Mouse (Mus musculus) spleen, adult 2 months (tissue): ENCODE results near the gene Peg3. TPM values are rescaled to one million over a fixed set of nuclear protein-coding genes. Genes with fewer than 3 reads are reported as not detected.
"Not testable (repeated sequence)": the region's sequence is repeated elsewhere in the genome, so short reads cannot be mapped to it uniquely, and the experiment has no call there.

ENCODE experiments used
- DNase-seq, 2 experiments: peaks; one replicate each; pipeline versions ENCODE4 v3.0.0 to v3.0.0-alpha.2; 2012 to 2021; ENCODE audit warnings: low spot score in 2 of 2, low read depth in 1 of 2
- H3K27ac ChIP-seq: fragments of 200-500 bp; 2 replicates; pipeline ENCODE4 v1.5.1; 2012; ENCODE audit warnings: low read length, inconsistent platforms; ENCODE audit not compliant: insufficient read depth
- H3K27me3 ChIP-seq: fragments of 200-500 bp; 2 replicates; pipeline ENCODE4 v1.6.1; 2012; ENCODE audit warnings: mild to moderate bottlenecking, moderate library complexity, low read length, inconsistent platforms; ENCODE audit not compliant: control insufficient read depth, insufficient read depth
- H3K36me3 ChIP-seq: fragments of 200-500 bp; 2 replicates; pipeline ENCODE4 v1.6.1; 2012; ENCODE audit warnings: mild to moderate bottlenecking, low read length, inconsistent platforms; ENCODE audit not compliant: control insufficient read depth, insufficient read depth
- H3K4me1 ChIP-seq: fragments of 200-500 bp; 2 replicates; pipeline ENCODE4 v1.6.1; 2011; ENCODE audit warnings: inconsistent platforms; ENCODE audit not compliant: control insufficient read depth, insufficient read depth, insufficient read length
- H3K4me3 ChIP-seq: fragments of 200-500 bp; 2 replicates; pipeline ENCODE4 v1.5.1; 2011; ENCODE audit warnings: mild to moderate bottlenecking, inconsistent platforms; ENCODE audit not compliant: insufficient read depth, insufficient read length; ENCODE audit errors: extremely low read depth
- CTCF ChIP-seq: fragments of 200-500 bp; IDR thresholded peaks from 2 replicates; pipeline ENCODE4 v1.5.1; 2011; ENCODE audit warnings: mild to moderate bottlenecking, inconsistent platforms; ENCODE audit not compliant: insufficient read depth, insufficient read length, insufficient replicate concordance; ENCODE audit errors: extremely low read depth
- POLR2A ChIP-seq: fragments of 200-500 bp; IDR thresholded peaks from 2 replicates; pipeline ENCODE4 v1.6.1; 2011; ENCODE audit warnings: low read depth, low read length, inconsistent platforms
- WGBS: fragments of 180-500 bp; shearing (Covaris S2); methylation state at CpG from one replicate; pipeline ENCODE4 v1.1.7; 2018; 5-methylcytosine and 5-hydroxymethylcytosine counted together
- polyA plus RNA-seq: library from polyadenylated mRNA; depleted of rRNA; stranded (reverse); fragments of >200 nt; gene quantifications from 2 replicates; pipeline ENCODE4 v1.2.3, GENCODE M21; 2012; rRNA removed

The Peg3 gene
- 0.58 and 0.64 TPM in 2 replicates for polyA plus RNA-seq

- H3K27ac ChIP-seq = no peak within 1 kb of the TSS
- 51% methylated on average over 24 of the region's 24 CpGs for WGBS
Measured at GRCm38 (mm10) chr7:6730241-6730640, at the start of gene Peg3, which contains the start of gene Usp29. Peg3 (minus strand) TSS chr7:6730431. Usp29 (plus strand) TSS chr7:6730578.

GRCm38 (mm10) chr7:6779172-6779571 lies 48.9 kb upstream of the Peg3 start:
- Histone ChIP-seq H3K36me3 (no peaks in the 10 kb centered on the region), H3K27ac (no peak overlapping the region), H3K4me3 (no peak overlapping the region), H3K4me1 (no peaks in the 10 kb centered on the region), H3K27me3 (no peaks in the 10 kb centered on the region)
- no peak for TF ChIP-seq POLR2A
- TF ChIP-seq CTCF = no peak
- DNase-seq = no peak
- 64% methylated on average over 5 of the region's 5 CpGs for WGBS

More at GRCm38 (mm10) chr7:6730241-6730640, at the start of gene Peg3, which contains the start of gene Usp29:
- no peaks in the 10 kb centered on the region for H3K27me3 ChIP-seq
- peak within 1 kb of the TSS; percentile 2; the same call in 1 of the 2 replicates for H3K4me3 ChIP-seq
- no peak for DNase-seq
- H3K36me3 ChIP-seq = no peaks in the 10 kb centered on the region
- no peaks in the 10 kb centered on the region for H3K4me1 ChIP-seq
- TF ChIP-seq CTCF (no peak), POLR2A (no peak)

DNA sequence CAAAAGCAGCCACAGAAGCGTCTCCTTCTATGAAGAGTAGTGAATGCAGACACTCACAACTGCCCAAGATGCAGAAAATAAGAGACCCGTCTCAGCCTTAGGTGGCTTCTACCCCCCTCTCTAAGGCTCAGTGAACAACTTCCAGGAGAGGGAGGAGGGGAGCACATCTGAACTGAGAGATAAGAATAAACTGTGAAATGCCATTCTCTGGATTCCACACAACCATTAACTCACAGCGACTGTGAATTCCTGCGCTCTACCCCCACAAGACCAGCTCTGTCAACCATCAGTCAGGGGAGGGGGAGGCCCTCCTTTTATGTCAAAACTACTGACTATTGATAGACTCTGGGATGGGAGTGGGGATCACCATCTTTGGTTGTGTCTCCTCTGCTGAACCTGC lies 47.5 kb upstream of the Peg3 start:
- Histone ChIP-seq H3K36me3 (no peaks in the 10 kb centered on the region), H3K27me3 (no peaks in the 10 kb centered on the region), H3K27ac (no peak overlapping the region), H3K4me1 (no peaks in the 10 kb centered on the region), H3K4me3 (no peak overlapping the region)
- TF ChIP-seq CTCF (no peak), POLR2A (no peak)
- 55% methylated on average over 4 of the region's 4 CpGs for WGBS
- no peak for DNase-seq

DNA sequence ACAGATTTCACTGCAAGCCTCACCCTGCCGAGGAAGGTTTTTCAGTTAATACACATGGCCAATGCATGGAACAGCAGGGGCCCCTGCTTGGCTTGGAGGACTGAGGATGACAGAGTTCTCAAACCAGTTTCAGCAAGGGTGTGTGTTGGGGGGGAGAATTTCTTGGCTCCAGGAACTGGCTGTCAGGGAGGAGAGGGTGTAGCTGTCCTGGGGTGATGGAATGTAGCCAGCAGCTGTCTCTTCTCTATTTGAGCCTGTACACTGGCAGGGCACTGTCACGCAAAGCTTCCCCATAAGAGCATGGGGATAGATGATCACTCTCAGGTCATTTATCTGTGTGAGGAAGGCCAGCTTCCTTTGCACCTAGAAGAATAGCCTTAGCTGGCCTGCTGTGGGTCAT lies 46.9 kb upstream of the Peg3 start:
- no peak for TF ChIP-seq CTCF
- no peak for TF ChIP-seq POLR2A
- Histone ChIP-seq H3K4me3 (no peak overlapping the region), H3K27ac (no peak overlapping the region), H3K36me3 (no peaks in the 10 kb centered on the region), H3K4me1 (no peaks in the 10 kb centered on the region), H3K27me3 (no peaks in the 10 kb centered on the region)
- 82% methylated on average over 2 of the region's 2 CpGs for WGBS
- no peak for DNase-seq

- H3K27ac ChIP-seq = no peak overlapping the region
- no peaks in the 10 kb centered on the region for H3K27me3 ChIP-seq
- no peak for DNase-seq
- 83% methylated on average over 10 of the region's 10 CpGs for WGBS
- TF ChIP-seq POLR2A = no peak
- no peak for TF ChIP-seq CTCF
- H3K36me3 ChIP-seq = no peaks in the 10 kb centered on the region
- no peak overlapping the region for H3K4me3 ChIP-seq
- no peaks in the 10 kb centered on the region for H3K4me1 ChIP-seq
Measured at GRCm38 (mm10) chr7:6776314-6777059, 46.3 kb upstream of the Peg3 start.

DNA sequence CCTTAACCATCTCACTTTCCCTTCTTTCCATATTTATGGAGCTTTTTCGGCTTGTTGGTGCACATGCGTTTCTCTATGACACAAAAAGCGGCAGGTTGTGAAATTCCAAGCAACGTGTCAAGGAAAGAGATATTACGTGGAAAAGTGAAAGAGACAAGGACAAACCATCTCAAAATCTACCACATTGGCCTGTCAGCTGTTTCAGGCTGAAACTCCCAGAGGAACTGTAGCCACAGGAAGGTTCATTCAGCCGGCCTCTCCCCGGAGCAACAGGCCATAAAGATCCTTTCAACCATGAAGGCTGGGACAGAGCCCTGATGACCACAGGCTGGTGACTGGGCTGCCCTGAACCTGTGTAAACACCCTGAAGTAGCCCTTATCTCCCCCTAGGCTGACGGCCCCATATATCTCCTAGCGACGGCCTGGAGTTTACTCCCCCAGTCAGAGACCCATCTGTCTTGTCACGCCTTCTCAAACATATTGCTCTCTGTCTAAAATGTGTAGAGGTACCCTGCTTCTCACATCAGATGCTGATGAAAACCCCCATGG lies 43.7 kb upstream of the Peg3 start:
- H3K36me3 ChIP-seq, H3K27ac ChIP-seq, H3K4me3 ChIP-seq, H3K4me1 ChIP-seq, H3K27me3 ChIP-seq, DNase-seq: not testable (repeated sequence)
- WGBS = 70% methylated on average over 11 of the region's 11 CpGs

GRCm38 (mm10) chr7:6770286-6770685 lies 40.1 kb upstream of the Peg3 start:
- Histone ChIP-seq H3K4me1 (no peaks in the 10 kb centered on the region), H3K36me3 (no peaks in the 10 kb centered on the region), H3K4me3 (no peak overlapping the region), H3K27me3 (no peaks in the 10 kb centered on the region), H3K27ac (no peak overlapping the region)
- TF ChIP-seq POLR2A = no peak
- no peak for TF ChIP-seq CTCF
- 27% methylated on average over 8 of the region's 8 CpGs for WGBS
- no peak for DNase-seq
